Mouse (Mus musculus) kidney, postnatal 36 days (tissue): ENCODE data around the gene Stum.

ENCODE experiments used
- DNase-seq, 2 experiments: peaks; one replicate each; pipeline ENCODE4 v3.0.0; 2021 to 2022; ENCODE audit warnings: mixed read lengths in 2 of 2

Gene Stum

DNA sequence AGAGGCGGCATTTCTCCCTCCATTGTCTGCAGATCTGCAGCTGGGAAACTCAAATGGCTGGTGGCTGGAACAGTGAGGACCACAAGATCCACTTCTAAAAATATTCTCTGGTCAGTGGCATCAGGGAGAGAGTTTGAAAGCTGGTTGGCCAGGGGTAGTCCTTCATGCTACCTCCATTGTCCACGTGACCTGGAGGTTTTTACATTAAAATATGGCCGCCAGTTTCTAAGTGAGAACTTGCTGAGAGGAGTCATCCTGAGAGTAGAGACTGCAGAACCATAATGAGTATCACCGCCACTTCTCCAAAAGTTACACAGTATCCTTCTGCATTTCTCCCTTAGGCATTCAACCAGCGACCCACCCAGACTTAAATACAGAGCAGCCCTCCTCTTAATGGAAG lies 2.0 kb upstream of the Stum start:
- no peak for DNase-seq

DNA sequence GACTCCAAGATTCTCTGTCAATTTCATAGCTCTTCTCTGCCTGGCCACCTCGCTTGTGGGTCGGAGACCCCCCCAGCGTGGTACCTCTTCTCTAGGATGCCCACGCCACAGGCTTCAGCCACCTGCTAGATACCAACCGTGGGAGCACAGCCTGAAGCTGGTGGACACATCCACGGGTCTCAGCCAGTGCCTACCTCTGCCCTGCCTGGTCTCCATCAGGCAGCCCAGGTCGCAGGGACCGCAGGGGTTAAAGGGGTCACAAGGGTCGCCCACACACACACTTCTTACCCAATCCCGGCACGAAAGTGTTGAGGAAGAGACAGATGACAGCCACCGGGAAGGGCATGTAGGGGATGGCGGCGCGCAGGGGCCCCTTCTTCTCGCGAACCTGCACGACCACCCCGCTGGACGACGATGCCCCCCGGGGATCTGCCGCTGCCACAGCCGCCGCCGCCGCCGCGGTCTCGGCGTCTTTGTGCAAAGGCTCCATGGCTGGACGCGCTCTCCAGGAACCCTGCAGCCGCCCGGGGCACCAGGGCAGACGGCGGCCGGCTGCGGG lies 385 bp downstream of the Stum start:
- no peak for DNase-seq

DNA sequence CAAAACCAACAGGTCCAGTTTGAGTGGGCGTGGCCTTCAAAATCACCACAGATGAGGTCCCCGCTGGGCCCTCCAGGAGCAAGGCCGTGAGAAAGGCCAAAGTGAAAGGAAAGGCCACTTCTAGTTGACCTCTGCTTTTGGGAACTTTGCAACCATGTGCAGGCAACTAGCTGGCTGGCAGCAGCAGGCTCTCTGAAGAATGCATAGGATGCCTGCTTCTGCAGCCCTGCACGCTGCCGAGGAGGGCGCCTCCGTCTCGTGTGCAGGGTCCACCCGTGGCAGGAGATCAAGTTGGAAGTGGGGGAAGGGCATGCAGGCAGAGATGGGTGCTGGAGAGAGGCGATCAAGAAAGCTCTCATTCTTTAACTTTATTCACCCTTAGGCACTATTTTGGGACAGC lies 1.3 kb downstream of the Stum start:
- DNase-seq = no peak

DNA sequence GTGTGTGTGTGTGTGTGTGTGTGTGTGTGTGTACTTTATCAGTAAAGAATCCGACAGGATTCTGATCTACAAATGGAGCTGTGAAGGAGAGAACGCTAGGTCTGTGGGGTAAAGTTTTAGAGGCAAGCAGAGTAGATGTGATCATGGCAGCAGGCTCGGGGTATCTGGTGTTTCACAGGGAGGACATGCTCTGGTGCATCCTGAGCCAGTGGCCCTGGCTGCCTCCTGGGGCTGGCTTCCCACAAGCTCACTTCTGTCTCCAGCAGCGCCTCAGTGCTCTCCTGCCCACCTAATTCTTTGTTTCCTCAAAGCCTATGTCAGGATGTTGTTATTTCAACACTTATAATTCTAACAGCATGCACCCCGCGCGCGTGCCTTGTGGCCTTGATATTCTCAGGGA lies 2.0 kb downstream of the Stum start:
- DNase-seq = no peak

DNA sequence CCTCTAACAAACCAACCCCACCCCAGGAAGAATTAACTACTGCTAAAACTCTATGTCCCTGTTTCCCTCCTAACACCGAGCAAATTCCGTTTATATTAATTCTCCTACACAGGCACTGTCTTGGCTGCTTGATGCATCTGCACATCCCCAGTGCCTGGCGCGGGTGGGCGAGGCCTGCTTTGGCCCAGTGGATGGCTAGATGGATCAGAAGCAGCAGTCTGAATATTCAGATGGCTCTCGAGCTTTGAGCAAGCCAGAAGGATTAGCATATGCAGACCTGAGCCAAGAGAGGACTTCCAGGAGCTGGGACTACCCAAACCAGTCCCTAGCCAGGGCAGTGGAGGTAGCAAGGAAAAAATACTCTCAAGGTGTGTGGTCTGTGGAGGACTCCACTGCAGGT lies 3.0 kb downstream of the Stum start:
- DNase-seq = no peak

DNA sequence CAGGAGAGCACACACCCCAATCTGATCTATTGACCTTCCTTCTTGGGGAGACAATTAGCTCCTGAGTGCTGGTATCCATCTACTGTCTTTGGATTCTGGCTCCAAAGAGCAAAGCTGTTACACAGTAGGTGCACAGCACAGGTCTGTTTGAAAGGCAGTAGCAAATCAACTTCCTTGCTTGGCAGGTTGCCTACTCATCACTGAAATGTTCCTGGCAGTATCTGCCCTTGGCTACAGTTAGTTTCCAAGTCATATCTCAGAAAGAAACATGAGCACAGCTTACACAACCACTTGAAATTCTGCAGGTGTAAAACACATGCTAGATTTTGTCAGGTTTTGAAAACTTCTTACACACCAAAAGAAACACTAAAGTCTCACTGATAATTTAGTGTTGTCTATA lies 9.7 kb downstream of the Stum start:
- no peak for DNase-seq

DNA sequence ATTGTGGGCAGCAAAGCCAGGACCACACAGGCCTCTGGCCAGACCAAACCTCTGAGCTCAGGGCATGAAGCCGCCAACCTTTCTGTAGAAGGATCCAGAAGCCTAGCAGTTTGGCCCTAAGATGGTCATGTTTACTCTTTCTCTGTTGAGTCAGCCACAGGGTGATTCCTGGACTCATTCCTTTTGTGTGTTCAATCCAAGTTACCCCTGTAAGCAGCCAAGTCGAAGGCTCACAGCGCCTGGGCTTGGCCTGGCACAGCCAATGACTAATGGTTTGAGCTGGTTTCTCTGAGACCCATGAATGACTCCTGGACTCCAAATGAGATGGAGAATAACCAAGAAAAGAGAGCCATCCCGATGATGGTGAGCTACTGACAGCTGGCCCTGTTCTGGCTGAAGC lies 15.3 kb downstream of the Stum start:
- no peak for DNase-seq

DNA sequence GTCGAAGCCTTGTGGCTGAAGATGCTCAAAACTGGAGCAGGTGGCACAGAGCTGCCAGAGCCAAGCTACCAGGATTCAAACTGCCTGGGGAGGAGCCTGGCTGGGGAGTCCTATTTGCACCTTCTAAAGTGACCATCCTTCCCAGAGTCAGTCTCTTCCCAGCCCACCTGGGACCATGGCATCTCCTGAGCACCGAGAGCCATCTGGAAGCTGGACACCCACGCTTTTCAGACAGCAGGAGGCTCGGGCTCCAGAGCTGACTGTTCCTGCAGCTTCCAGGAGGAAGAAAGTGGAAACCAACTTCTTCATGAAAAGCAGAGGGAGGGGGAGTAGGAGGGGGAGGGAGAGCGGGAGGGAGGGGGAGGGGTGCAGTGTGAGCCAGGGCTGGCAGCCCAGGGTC lies 17.7 kb downstream of the Stum start:
- DNase-seq = no peak

DNA sequence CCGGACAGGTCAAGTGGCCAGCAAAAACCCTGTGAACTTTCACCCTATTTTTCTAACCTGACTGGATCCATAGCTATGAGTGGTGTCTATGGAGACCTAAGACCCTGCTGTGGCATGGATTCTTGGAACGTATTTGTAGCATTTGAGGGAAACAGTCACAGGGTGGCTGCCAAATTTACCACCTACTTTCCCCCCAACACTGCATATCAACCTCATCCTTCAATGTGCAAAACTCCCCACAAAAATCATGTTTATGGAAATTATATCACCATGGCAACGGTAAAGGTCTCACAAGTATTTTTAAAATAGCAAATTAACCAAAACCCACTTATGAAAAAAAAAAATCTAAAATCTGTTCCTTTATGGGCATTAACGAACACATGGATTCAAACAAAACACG lies 18.9 kb downstream of the Stum start:
- DNase-seq = no peak

DNA sequence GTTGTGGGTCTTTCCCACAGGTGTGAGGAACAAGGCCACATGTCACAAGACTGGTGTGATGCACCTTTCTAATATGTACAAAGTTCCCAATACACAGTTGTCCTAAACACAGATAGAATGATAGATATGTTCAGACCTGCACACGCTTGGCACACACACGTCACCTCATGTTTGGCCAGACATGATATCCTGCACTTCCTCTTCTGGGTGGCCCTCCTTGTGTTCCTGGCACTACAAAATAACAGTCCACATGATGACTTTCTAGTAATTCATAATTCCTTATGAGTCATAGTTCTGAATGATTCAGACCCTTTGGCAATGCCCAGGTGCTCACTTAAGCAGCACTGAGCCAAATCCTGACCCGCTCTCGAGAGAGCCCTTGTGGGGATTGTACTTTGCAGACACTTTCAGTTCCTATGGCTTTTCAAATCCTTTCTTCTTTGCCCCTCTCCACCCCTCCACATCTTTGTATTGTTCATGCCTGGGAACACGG lies 20.3 kb downstream of the Stum start:
- DNase-seq = no peak

DNA sequence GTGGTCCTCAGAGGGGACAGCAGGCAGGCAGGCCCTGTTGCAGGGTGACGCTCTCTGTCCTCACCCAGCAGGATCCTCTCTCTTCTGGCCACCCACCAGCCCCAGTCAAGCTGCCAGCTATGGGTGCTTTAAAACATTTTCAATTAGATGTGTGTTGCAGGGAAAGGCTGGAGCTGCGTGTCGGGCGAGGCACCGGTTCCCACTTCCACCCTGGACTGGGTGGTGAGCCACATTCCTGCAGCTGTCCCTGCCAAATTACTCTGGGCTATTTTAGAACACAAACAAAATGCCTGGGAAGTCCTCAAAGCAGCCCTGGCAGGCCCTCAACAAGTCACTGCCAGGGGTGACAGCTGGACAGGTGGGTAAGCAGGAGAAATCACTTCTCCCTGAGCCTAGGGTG lies 20.9 kb downstream of the Stum start:
- DNase-seq = peak in 1 of 2 experiments; percentile 8

DNA sequence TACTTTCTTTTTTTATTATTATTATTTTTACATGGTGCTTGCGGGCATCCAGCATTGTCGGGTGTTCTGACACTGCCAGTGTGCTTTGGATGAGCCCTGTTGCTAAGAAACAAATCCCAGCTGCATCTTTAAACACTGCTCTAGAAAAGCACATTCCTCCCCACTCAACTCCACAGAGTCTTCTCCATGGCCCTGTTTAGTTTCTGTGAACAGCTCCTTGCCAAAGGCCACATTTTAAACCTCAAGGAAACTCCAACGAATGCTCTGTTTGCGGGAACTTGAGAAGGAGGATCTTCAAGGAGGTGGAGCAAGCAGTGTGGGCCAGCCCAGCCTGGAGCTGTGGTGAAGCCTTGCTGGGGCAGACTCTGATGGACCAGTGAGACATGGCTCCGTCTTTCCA lies 22.6 kb downstream of the Stum start:
- peak; percentile 7 to 15 for DNase-seq

DNA sequence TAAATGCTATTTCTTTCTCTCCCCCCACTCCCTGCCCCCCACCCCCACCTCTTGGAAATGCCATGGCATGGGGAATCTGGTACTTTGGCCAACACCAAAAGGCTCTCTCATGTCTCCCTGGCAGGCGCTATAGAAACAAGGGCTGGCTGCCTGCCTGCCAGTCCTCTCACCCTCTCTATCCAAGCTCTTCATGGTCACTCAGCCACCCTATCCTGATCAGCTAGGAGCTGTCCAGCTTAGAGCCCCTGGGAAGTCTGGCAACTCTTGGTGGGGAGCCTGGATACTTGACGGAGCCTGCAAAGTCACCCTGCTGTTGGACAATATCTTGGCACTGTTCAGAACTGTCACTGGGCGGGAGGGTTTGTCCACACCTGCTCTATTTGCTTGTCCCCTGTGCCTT lies 24.6 kb downstream of the Stum start:
- no peak for DNase-seq

DNA sequence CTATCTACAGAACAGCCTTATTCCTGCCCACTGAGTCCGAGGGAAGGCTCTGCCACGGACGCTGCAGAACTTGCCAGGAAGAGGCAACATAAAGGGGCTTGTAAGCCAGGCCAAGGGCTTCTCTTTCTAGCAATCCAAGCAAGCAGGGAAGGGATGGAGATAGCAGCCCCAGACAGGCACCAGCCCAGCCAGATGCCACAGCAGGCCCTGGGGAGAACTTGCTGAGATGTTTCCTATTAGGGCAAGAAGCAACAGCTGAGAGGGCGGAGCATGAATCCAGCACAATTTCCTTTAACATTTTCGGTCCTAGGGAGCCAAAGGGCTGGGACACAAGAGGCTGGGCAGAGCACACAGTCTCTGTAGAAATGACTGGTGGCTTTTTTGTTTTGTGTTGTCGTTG lies 25.0 kb downstream of the Stum start:
- DNase-seq = peak; percentile 24 to 29

DNA sequence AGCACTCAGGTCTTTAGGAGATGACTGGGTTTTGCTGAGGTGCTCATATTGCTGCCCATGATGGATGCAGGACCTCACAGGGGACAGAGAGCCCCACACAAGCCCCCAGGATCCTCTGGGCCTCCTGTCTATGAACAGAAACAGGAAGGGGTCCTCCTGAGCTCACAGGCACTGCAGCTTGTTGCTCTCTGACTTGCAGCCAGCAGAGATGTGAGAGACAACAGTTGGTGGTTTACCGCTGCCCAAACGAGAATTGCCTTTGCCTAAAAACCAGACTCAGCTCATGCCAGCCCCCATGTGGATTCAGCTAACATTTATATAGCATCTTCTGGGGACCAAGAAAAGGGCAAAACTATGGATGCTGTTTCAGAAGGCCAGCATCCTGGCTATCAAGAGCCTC lies 33.7 kb downstream of the Stum start:
- DNase-seq = no peak

DNA sequence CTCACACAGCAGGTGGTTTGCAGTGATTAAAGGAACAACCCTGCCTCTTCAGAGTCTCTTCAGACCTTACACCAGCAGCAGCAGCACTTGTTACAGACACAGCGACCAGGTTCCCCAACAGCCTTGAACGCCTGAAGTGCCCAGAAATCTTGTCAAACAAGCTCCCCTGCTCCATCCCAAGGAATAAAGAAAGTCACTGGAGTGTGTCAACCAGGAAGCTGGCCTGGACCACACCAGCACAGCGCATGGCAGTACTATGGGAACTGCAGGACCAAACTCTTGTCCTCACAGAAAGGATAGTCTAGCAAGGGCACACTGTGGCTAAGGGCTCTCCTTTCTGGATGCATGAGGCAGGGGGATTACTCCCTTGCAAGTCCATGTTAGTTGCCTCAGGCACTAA lies 38.9 kb downstream of the Stum start:
- DNase-seq = no peak

DNA sequence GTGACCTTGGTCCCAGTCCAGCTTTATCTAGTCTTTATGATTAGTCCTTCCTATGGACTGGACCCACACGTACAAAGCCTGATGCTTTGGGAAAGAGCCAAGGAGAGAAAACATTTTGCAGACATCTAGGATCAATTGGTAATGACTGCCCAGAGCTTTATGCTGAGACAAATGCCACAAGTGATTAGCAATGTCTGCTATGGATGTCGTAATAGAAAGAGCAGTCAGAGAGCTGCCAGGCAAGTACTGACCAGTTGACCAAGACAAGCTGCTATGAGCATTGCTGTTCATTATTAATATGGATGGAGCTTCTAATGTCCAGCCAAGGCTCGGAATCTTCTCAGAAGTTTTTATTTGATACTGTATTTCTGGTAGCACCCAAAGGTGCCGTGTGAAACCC lies 43.8 kb downstream of the Stum start:
- no peak for DNase-seq

DNA sequence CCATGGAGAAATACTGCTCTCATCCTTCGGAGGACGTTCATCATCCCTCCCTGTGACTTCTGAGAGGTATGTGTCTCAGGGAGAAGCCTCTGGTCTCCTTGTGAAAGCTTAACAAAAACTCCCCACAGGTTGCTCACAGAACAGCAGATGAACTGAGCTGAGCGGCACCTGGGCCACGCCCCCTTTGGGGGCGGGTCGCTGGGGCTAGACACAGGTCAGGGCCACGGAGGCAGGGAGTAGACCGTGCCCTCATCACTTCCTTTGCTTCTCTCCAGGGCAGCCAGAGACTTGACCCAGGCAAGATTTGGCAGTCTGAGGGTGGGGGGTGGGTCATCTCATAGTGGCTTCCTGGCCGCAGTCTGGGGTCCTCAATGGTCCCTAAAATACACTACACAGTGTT lies 48.4 kb downstream of the Stum start:
- peak in 1 of 2 experiments; percentile 53 for DNase-seq

DNA sequence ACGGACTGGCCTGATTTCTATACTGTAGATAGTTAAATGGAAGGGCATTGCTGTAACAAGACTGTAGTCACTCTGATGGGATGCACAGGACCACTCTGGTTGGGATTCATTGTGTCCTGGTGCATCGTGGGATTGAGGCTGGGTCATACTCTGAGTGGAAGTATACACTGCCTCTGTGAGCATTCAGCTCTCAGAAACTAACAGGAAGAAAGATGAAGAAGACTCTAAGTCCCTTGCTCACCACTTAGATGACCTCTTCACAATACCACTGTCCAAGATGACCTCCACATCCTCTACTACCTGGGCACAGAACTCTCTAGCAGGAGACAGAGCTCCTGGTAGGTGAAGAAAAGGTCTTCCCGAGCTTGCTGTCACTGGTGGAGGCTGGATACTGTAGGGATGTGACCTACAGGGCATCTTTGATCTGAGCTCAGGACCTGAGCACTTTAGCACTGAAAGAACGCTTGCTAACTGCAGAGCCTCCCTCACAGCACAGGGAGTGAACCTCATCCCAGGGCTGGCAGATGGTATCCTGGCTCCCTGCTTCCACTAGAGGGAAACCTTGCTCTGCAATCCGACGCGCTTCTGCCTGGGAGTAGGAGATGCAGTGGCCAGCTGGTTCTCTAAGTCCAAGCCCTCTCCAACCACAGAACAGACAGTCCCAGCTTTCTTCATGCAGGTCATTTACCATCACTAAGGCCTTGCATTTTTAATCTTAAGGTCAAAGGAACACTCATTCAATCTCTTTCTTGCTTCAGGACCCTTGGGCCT lies 49.3 kb downstream of the Stum start:
- peak; percentile 61 to 74 for DNase-seq

DNA sequence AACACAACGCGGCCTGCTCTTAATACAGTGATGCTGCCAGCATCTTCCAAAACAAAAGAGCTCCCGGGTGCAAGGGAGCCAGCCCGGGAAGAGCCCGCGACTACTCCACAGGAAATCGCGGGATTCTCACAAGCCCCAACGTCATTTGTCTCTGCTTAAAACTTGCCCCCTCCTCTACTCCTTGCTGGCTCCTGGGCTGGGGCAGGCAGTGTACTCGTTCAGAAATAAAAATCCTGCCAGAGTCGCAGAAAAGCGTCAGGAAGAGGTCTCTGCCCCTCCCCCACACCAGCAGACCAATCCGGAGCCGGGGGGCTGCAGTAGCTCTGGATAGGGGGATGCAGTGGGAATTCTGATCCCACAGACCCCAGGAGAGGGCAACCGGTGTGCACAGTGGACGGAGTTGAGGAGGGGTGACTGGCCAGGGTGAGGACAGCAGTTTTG lies 50.2 kb downstream of the Stum start:
- DNase-seq = no peak

DNA sequence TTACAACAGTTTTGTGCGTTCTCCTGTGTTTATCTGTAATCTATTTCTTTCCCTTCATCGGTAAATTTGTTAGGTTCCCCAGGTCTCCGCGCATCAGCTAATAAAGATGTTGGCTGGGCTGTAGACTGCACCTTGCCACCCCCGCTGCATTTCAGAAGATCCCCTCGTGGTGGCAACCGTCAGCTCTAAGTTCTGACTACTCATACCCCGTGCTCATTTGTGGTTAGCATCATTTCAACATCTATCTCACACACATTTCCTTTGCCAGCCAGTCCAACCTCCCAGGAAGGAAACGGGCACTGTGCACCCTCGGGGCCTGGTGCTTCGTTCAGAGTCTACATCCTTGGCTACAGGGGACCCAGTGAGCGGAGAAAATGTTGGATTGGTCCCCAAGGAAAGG lies 51.5 kb downstream of the Stum start:
- no peak for DNase-seq

DNA sequence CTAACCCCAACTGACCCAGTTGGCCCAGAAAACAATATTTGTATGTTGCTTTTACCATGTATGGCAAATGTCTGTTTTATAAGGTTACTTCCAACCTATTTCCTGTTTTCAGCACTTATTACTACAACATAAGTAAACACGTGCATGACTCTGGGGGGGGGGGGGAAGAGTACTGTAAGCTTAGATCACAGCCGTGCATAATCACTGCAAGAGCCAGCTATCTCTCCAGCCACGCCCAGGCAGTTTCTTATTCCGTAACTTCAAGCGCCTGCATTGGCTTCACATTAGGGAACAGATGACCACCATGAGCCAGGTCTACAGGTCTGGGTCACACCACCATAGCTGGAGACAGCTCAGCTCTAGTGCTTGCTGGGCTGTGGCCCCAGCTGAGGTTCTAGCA lies 53.5 kb downstream of the Stum start:
- no peak for DNase-seq

DNA sequence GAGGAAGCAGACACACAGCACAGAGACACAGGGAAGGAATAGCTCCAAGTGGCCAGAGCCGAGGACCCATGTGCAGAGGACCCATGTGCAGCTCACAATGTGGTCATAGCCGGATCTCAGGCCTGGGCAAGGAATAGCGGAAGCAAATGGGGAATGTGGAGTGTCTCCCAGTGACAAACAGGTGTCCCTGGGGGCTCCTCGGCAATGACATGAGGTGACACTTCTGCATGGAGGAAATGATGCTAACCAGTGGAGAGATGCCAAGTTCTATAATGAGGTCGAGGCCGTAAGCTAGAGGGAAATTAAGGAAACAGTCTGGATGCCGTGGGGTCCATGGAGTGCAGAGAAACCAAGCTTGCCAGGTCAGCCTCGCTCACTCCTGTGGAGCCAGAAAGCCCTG lies 54.4 kb downstream of the Stum start:
- DNase-seq = no peak

DNA sequence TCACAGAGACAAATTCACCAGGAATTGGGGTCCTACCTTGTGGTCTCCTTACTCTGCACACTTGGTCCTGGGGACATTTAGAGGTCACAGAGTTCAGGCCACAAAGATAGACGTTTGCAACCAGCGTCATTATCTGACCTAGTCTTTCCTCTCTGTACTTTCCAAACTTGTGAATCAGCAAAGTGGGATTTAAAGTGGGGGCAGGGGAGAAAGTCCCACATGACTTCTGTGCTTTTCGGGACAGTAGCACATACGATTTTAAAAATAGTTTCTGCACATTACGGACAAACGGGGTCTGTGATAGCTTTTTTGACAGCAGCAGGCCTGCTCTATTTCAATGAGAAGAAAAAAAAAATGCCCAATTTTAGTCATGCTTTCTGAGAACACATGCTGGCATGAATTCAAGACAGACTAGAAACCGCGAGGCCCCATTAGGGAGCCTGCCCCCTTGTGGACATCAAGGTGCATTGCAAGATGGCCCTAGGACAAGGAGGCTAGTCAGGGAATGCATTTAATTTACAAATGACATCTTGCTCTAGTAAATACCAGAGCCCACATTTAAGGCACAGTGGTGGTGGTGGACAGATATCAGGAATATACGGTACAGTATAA lies 55.1 kb downstream of the Stum start:
- DNase-seq = peak; percentile 59 to 74
